Mouse (Mus musculus) B cell, adult 67 days (primary cell): Measurements from ENCODE around the gene Defb13. TPM values are rescaled to one million over a fixed set of nuclear protein-coding genes. Genes with fewer than 3 reads are reported as not detected.

Experiments used
- total RNA-seq, 2 experiments: library from RNA; stranded (reverse); gene quantifications; 4 replicates each; pipeline ENCODE4 v1.2.4; 2023

Defb13 gene
- total RNA-seq = not detected

DNA sequence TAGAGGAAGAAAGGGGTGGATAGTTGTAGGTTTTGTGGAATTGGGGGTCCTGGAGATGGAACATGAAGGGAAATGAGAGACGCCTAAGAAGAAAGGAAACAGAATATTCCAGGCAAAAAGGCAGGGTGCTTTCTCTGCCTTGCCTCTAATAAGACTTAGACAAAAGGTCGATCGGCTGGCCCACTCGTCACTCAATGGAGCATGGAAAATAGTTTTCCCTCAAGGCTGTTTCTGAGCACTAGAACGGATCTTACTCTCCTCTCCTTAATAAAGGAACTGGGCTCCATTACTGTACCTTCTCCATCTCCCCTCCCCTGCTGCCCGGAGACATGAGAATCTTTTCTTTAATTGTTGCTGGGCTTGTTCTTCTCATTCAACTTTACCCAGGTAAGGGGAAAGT, at the start of gene Defb13:
Gene Defb13 (plus strand): TSS at position 301 of the 400 bp plus-strand sequence.

DNA sequence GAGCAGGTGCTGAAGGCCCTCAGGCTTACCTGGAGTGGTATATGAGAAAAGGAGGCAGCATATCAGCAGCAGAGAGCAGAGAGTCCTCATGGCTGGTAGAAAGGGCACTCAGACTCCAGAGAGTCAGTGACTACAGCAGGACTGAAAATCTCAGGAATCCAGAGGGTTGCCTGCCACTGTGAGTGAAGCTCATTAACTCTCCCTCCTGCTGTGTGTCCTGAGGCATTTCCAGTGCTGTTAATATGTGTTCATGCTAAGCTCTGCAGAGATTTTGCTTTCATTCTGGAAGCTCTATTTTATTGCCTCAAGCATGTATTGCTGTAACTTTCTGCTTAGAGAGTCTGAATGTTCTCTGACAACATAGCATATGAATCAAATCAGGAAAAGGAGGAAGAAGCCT, 40.3 kb upstream of the Defb13 start, which contains the start of gene Defb11:
Gene Defb11 (minus strand): TSS at position 123 of the 400 bp plus-strand sequence.

DNA sequence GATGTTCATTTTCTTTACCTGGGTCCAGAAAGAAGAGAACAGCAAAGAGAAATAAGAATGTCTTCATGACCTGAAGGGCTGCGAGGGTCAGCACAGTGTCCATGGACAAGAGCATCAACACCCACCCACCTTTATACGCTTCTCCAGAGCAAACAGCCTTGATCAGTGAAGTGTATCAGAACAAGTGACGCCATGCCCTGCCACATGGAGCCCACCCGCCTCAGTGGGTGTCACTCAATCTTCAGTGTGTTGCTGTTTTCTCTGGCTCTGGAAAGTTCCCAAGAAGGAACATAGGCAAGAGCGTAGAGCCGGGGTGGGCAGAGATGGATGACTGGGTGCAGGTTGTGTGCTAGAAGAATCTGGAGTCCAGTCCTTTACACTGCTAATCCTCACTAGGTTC, 14.0 kb upstream of the Defb13 start, which contains the start of gene Defb15:
Gene Defb15 (minus strand): TSS at position 101 of the 400 bp plus-strand sequence.

DNA sequence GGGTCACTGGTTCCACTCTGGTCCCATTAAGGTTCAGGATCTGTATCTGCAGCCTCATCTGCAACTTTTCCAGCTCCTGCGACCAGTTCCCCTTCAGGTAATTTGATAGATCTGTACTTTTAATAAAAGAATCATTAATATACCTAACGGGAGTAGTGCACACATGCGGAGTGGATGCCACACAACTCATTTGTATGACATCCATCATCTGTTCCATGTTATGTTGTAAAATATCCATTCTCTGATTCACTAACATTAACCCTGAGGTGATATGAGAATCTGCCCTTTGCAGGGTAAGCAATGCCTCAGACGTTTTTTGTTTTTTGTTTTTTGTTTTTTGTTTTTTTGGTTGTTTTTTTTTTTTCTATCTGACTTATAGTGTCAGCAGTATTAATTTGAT, 8.5 kb upstream of the Defb13 start, which contains the start of gene Defb35:
Gene Defb35 (plus strand): TSS at position 301 of the 400 bp plus-strand sequence.

DNA sequence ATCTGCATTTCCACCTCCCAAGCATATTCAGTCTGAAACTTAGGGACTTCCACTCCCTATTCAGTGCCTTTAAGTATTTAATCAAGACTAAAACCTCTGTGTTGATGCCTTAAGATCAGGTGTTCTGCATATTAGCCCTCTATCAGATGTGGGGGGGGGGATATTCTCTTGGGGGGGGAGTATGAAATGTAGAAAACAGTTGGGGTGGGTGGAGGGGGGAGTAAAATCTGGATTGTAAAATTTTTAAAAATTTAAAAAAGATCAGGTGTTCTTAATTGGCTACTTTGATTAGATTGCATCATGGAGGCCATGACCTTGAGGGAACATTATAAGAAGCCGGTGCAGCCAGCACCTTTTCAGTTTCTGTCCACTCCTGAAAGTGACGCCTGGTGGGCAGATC, 11.9 kb downstream of the Defb13 start, which contains the start of gene Fam90a1a:
Gene Fam90a1a (plus strand): TSS at position 301 of the 400 bp plus-strand sequence.

DNA sequence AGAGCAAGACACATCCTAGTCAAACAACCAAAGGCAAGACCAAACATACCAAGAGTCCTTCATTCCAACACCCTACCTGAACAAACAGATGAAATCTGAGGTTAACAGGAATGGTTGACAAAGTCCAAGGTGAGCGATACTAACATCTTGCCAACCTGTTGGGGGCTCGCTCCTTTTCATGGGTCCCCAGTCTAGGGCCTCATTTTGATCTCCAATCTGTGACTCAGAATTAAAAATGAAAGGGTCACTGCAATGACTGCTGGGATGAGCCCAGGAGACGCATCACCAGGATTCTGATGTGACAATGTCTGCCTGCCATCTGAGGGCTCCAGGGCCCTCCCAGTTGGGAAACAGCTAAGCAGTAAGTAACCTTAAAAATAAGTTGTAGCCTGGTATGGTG, 22.9 kb downstream of the Defb13 start, which contains the start of gene Ccdc70:
Gene Ccdc70 (plus strand): TSS at position 301 of the 400 bp plus-strand sequence.

Other genes starting within 250 kb of the Defb13 start
- not detected for gene AY761184, start 243.1 kb upstream of the Defb13 start, total RNA-seq
- not detected for gene Defa24, start 212.3 kb upstream of the Defb13 start, total RNA-seq
- not detected for gene Defb50, start 123.2 kb upstream of the Defb13 start, total RNA-seq
- not detected for gene Defb2, start 106.8 kb upstream of the Defb13 start, total RNA-seq
- gene Defb10, start 87.9 kb upstream of the Defb13 start, total RNA-seq = not detected
- not detected for gene Defb9, start 61.3 kb upstream of the Defb13 start, total RNA-seq
- gene Defb11, start 40.4 kb upstream of the Defb13 start, total RNA-seq = not detected
- gene Defb15, start 14.1 kb upstream of the Defb13 start, total RNA-seq = not detected
- gene Defb35, start 8.4 kb upstream of the Defb13 start, total RNA-seq = not detected
- gene Fam90a1a, start 12.0 kb downstream of the Defb13 start, total RNA-seq = not detected
- not detected for gene Ccdc70, start 23.0 kb downstream of the Defb13 start, total RNA-seq
- gene Atp7b, start 113.5 kb downstream of the Defb13 start, total RNA-seq = under 1 TPM; 0.52 to 0.62 TPM
- 10 to 100 TPM; 17.5 to 21.8 TPM for gene Alg11, start 114.0 kb downstream of the Defb13 start, total RNA-seq
- gene Nek5, start 178.3 kb downstream of the Defb13 start, total RNA-seq = not detected
- 1 to 10 TPM; 5.8 to 6.6 TPM for gene Nek3, start 219.7 kb downstream of the Defb13 start, total RNA-seq
- gene Ckap2, start 239.1 kb downstream of the Defb13 start, total RNA-seq = 1 to 10 TPM; 1.9 to 2.4 TPM
- gene Vps36, start 246.0 kb downstream of the Defb13 start, total RNA-seq = 10 to 100 TPM; 28.6 to 34.1 TPM